Mouse (Mus musculus) spleen, adult 2 months (tissue): ENCODE measurements around the gene Lypd6. TPM values are rescaled to one million over a fixed set of nuclear protein-coding genes. Genes with fewer than 3 reads are reported as not detected.

Source experiments
- DNase-seq, 2 experiments: peaks; one replicate each; pipeline versions ENCODE4 v3.0.0 to v3.0.0-alpha.2; 2012 to 2021; ENCODE audit warnings: low spot score in 2 of 2, low read depth in 1 of 2
- H3K27ac ChIP-seq: fragments of 200-500 bp; 2 replicates; pipeline ENCODE4 v1.5.1; 2012; ENCODE audit warnings: low read length, inconsistent platforms; ENCODE audit not compliant: insufficient read depth
- H3K27me3 ChIP-seq: fragments of 200-500 bp; 2 replicates; pipeline ENCODE4 v1.6.1; 2012; ENCODE audit warnings: mild to moderate bottlenecking, moderate library complexity, low read length, inconsistent platforms; ENCODE audit not compliant: control insufficient read depth, insufficient read depth
- H3K36me3 ChIP-seq: fragments of 200-500 bp; 2 replicates; pipeline ENCODE4 v1.6.1; 2012; ENCODE audit warnings: mild to moderate bottlenecking, low read length, inconsistent platforms; ENCODE audit not compliant: control insufficient read depth, insufficient read depth
- H3K4me1 ChIP-seq: fragments of 200-500 bp; 2 replicates; pipeline ENCODE4 v1.6.1; 2011; ENCODE audit warnings: inconsistent platforms; ENCODE audit not compliant: control insufficient read depth, insufficient read depth, insufficient read length
- H3K4me3 ChIP-seq: fragments of 200-500 bp; 2 replicates; pipeline ENCODE4 v1.5.1; 2011; ENCODE audit warnings: mild to moderate bottlenecking, inconsistent platforms; ENCODE audit not compliant: insufficient read depth, insufficient read length; ENCODE audit errors: extremely low read depth
- CTCF ChIP-seq: fragments of 200-500 bp; IDR thresholded peaks from 2 replicates; pipeline ENCODE4 v1.5.1; 2011; ENCODE audit warnings: mild to moderate bottlenecking, inconsistent platforms; ENCODE audit not compliant: insufficient read depth, insufficient read length, insufficient replicate concordance; ENCODE audit errors: extremely low read depth
- POLR2A ChIP-seq: fragments of 200-500 bp; IDR thresholded peaks from 2 replicates; pipeline ENCODE4 v1.6.1; 2011; ENCODE audit warnings: low read depth, low read length, inconsistent platforms
- WGBS: fragments of 180-500 bp; shearing (Covaris S2); methylation state at CpG from one replicate; pipeline ENCODE4 v1.1.7; 2018; 5-methylcytosine and 5-hydroxymethylcytosine counted together
- polyA plus RNA-seq: library from polyadenylated mRNA; depleted of rRNA; stranded (reverse); fragments of >200 nt; gene quantifications from 2 replicates; pipeline ENCODE4 v1.2.3, GENCODE M21; 2012

Gene Lypd6
- polyA plus RNA-seq, 1 experiment, result 0.78 TPM

- Histone ChIP-seq H3K36me3 (no peaks in the 10 kb centered on the region), H3K27ac (no peak overlapping the region), H3K4me1 (no peaks in the 10 kb centered on the region), H3K27me3 (no peaks in the 10 kb centered on the region), H3K4me3 (no peak overlapping the region)
- no peak for DNase-seq
- TF ChIP-seq POLR2A (no peak), CTCF (no peak)
- 92% methylated on average over 7 of the region's 7 CpGs for WGBS
Observed at GRCm38 (mm10) chr2:50150203-50150590, 84.0 kb downstream of the Lypd6 start.

GRCm38 (mm10) chr2:50150816-50151215 lies 84.6 kb downstream of the Lypd6 start:
- no peaks in the 10 kb centered on the region for H3K4me1 ChIP-seq
- no peaks in the 10 kb centered on the region for H3K36me3 ChIP-seq
- no peak overlapping the region for H3K4me3 ChIP-seq
- H3K27me3 ChIP-seq, result no peaks in the 10 kb centered on the region
- WGBS, result 86% methylated on average over 5 of the region's 5 CpGs
- DNase-seq, result no peak
- no peak for TF ChIP-seq CTCF
- no peak for TF ChIP-seq POLR2A
- no peak overlapping the region for H3K27ac ChIP-seq

- Histone ChIP-seq H3K36me3 (no peaks in the 10 kb centered on the region), H3K27me3 (no peaks in the 10 kb centered on the region), H3K4me1 (no peaks in the 10 kb centered on the region), H3K4me3 (no peak overlapping the region), H3K27ac (no peak overlapping the region)
- DNase-seq, result no peak
- TF ChIP-seq CTCF (no peak), POLR2A (no peak)
- WGBS, result 85% methylated on average over 2 of the region's 2 CpGs
Observed at GRCm38 (mm10) chr2:50151401-50151800, 85.2 kb downstream of the Lypd6 start.

- no peak overlapping the region for H3K4me3 ChIP-seq
- H3K4me1 ChIP-seq, result no peaks in the 10 kb centered on the region
- TF ChIP-seq POLR2A, result no peak
- no peak for TF ChIP-seq CTCF
- 86% methylated on average over 3 of the region's 3 CpGs for WGBS
- no peaks in the 10 kb centered on the region for H3K27me3 ChIP-seq
- no peak overlapping the region for H3K27ac ChIP-seq
- no peaks in the 10 kb centered on the region for H3K36me3 ChIP-seq
- no peak for DNase-seq
Observed at GRCm38 (mm10) chr2:50151879-50152278, 85.7 kb downstream of the Lypd6 start.

GRCm38 (mm10) chr2:50156009-50156408 lies 89.8 kb downstream of the Lypd6 start:
- Histone ChIP-seq H3K4me3 (no peak overlapping the region), H3K27ac (no peak overlapping the region), H3K4me1 (no peaks in the 10 kb centered on the region), H3K36me3 (no peaks in the 10 kb centered on the region), H3K27me3 (no peaks in the 10 kb centered on the region)
- no peak for DNase-seq
- TF ChIP-seq POLR2A, result no peak
- TF ChIP-seq CTCF, result no peak
- 92% methylated on average over 10 of the region's 10 CpGs for WGBS

GRCm38 (mm10) chr2:50160069-50160468 lies 93.8 kb downstream of the Lypd6 start:
- Histone ChIP-seq H3K27me3 (no peaks in the 10 kb centered on the region), H3K4me3 (no peak overlapping the region), H3K27ac (no peak overlapping the region), H3K36me3 (no peaks in the 10 kb centered on the region), H3K4me1 (no peaks in the 10 kb centered on the region)
- no peak for DNase-seq
- 97% methylated on average over 3 of the region's 3 CpGs for WGBS
- TF ChIP-seq CTCF (no peak), POLR2A (no peak)

- H3K4me3 ChIP-seq, result no peak overlapping the region
- WGBS, result 88% methylated on average over 8 of the region's 8 CpGs
Observed at GRCm38 (mm10) chr2:50163608-50164007, 97.4 kb downstream of the Lypd6 start.

More at GRCm38 (mm10) chr2:50163608-50164007, 97.4 kb downstream of the Lypd6 start:
- no peak for TF ChIP-seq POLR2A
- TF ChIP-seq CTCF, result no peak
- Histone ChIP-seq H3K27me3 (no peaks in the 10 kb centered on the region), H3K36me3 (no peaks in the 10 kb centered on the region), H3K4me1 (no peaks in the 10 kb centered on the region), H3K27ac (no peak overlapping the region)
- DNase-seq, result no peak
